Mouse (Mus musculus): ENCODE measurements around the gene Rftn1. TPM values are rescaled to one million over a fixed set of nuclear protein-coding genes. Genes with fewer than 3 reads are reported as not detected.
A peak's percentile ranks its signal among the peaks of the same experiment; 100 is the strongest.

Rftn1 gene
- polyA plus RNA-seq (2012; ENCODE audit: insufficient read depth, insufficient read length, missing spikeins), result 4.2 and 5.1 TPM in 2 replicates

DNA sequence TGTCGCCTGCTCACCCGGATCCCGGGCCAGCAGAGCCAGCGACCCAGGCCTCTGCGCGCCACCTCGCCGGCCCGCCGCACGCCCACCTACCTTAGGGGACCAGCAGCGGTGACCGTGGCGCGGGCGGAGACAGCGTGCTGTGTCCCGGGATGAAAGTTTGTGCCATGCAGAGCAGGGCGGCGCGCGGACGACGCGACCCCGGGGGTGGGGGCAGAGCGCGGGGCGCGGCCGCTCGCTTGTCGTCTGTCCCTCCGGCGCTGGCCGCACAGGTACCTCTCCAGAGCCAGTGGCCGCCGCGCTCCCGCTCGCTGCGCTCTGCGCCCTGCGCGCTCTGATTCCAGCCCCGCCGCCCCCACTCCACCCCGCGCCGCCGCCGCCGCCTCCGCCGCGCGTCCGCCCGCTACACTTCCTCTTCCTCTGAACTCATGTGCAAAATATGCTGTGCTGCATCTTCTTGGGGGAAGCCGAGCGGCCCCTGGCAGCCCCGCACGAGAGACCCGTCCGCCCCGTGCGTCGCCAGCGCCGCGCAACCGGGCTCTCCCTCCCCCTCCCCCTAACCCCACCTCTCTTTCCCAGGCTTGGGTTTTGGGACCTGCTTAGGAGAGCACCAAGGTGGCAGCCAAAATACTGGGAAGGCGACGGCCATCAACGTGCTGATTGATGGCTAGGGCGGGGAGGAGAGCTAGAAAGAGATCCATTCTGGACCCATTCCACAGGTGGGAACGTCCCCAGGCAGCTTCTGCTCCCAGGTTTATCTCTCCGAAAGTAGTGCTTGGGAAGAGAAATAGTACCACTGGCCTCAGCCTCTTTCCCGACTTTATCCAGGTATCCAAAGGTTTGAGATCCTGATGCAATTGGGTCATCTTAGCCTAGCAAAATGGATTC lies at the start of gene Rftn1:
Gene Rftn1 (minus strand): TSS at position 544 of the 885 bp plus-strand sequence.
- Histone ChIP-seq H3K4me1 (ENCODE audit: control insufficient read depth, insufficient read depth, insufficient read length, low read length) (peaks cover 20% of the 10 kb centered on the region), H3K27ac (replicated peaks; ENCODE audit: low read depth, low read length) (peak within 1 kb of the TSS; percentile 76), H3K4me3 (ENCODE audit: insufficient read depth, low read depth, low read length) (peak within 1 kb of the TSS; percentile 84)

DNA sequence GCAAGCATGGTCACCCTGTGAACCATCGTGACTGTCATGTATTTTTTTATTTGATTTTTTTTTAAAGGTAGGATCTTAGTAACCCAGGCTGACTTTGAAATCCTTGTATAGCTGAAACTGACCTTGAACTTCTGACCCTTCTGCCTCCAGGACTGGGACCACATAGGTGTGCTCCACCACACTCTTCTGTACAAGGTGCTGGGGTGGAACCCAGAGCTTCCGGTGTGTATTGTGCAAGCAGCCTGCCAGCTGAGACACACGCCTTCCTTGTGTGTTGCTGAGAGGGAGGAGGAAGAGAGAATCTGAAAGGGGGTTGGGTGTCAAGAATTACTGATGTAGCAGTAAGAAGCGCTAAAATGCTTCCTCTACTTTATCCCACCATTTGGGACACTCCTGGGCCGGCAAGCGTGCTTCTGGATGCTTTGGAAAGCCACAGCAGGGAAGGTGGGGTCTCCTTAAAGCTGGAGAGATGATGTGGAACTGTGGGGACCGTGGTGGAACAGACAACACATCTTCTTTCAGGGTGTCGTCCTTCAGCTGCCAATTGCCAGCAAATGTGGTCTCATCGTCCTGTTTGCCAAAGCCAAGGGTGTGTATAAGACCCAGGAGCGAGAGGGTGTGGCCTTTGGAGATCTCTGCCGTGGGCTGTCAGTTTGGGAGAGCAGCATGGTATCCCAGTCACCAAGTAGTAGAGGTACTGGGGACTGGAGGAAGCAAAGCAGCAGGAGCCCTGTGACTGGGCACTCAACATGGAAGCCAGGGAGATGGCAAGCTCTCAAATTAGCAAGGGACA lies 47.5 kb upstream of the Rftn1 start:
- Histone ChIP-seq H3K4me1 (ENCODE audit: control insufficient read depth, insufficient read depth, insufficient read length, low read length) (0 out of 2 replicates have a peak, but pooled peaks cover 5% of the 10 kb centered on the region), H3K27ac (replicated peaks; ENCODE audit: low read depth, low read length) (no peak overlapping the region), H3K4me3 (ENCODE audit: insufficient read depth, low read depth, low read length) (no peak overlapping the region)

DNA sequence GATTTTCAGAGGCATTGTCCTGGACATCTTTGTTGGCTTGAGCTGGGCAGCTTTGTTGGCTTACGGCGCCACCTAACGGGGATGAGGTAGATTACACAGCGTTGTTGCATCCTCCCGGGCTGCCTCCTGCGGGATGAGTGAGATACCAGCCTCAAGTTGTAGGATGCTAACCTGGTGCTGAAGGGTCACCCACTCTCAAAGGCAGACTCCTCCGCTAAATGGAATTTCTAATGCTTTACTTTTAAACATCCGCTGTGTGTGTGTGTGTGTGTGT lies 46.9 kb upstream of the Rftn1 start:
- H3K4me1 ChIP-seq (ENCODE audit: control insufficient read depth, insufficient read depth, insufficient read length, low read length), result 0 out of 2 replicates have a peak, but pooled peaks cover 5% of the 10 kb centered on the region
- H3K4me3 ChIP-seq (ENCODE audit: insufficient read depth, low read depth, low read length), result no peak overlapping the region
- H3K27ac ChIP-seq (replicated peaks; ENCODE audit: low read depth, low read length), result no peak overlapping the region

DNA sequence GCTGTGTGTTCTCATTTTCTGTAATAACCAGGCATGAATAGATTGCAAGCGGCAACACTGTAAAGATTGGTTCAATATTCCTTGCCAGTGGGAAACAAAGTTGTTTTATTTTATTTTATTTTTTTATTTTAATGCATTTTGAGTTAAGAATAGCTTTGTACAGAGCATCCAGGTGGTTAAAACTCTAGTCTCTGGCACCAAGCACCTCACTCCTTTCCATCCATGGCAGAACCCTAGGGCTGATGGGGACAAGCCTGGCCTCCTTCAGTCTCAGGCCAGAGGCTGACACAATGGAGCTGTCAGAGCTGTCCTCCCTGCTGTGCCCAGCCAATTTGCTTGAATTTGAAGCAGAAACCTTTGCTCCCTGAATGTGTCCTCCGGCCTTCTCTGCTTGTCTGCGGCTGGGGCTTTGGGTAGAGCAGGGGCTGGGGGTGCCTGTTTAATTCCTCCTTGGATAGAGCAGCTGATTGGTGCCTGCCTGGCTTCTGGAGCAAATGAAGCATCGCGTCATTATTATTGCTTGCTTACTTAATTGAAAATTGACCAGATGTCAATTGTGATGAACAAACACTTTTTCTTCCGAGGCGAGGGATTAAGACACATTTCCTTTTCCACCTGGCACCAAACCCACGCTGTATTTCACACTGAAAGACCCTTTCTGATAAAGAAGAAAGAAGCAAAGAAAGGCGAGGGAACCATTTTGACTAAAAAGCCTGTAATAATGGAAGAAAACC lies 46.4 kb upstream of the Rftn1 start:
- no peak overlapping the region for H3K27ac ChIP-seq (replicated peaks; ENCODE audit: low read depth, low read length)
- H3K4me3 ChIP-seq (ENCODE audit: insufficient read depth, low read depth, low read length), result no peak overlapping the region
- 0 out of 2 replicates have a peak, but pooled peaks cover 5% of the 10 kb centered on the region for H3K4me1 ChIP-seq (ENCODE audit: control insufficient read depth, insufficient read depth, insufficient read length, low read length)

DNA sequence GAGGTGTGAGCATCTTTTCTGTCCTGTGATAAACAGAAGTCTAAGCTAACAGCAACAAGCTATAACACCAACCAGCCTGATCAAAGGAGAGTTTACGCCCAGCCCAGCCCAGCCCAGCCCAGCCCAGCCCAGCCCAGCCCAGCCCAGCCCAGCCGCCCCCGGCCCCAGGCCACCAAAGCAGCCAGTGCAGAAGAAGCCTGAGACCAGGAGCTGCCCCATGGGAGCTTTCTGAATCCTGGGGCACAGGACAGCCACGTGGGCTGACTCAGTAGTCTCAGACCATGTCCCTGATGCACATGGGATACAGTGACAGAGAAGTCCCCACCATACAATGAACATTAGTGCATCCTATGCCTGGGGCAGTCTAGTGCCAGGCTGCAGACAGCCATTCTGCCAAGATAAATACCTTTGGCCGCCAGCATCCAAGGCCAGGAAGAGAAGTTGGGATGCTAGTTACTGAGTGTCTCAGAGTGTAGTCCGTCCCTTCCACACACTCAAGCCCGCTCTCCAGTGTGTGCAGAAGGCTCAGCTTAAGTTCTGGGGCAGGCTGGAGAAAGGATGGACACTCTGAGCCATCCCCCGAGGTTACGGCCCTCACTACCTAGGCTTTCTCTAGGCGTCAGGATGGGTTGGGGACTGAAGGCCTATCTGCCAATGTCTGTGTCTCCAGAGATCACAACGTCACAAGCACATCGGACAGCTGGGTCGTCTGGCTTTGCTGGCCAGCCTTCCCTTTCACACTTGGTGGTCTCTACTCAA lies 45.6 kb upstream of the Rftn1 start:
- 0 out of 2 replicates have a peak, but pooled peaks cover 5% of the 10 kb centered on the region for H3K4me1 ChIP-seq (ENCODE audit: control insufficient read depth, insufficient read depth, insufficient read length, low read length)
- H3K27ac ChIP-seq (replicated peaks; ENCODE audit: low read depth, low read length), result no peak overlapping the region
- H3K4me3 ChIP-seq (ENCODE audit: insufficient read depth, low read depth, low read length), result no peak overlapping the region

DNA sequence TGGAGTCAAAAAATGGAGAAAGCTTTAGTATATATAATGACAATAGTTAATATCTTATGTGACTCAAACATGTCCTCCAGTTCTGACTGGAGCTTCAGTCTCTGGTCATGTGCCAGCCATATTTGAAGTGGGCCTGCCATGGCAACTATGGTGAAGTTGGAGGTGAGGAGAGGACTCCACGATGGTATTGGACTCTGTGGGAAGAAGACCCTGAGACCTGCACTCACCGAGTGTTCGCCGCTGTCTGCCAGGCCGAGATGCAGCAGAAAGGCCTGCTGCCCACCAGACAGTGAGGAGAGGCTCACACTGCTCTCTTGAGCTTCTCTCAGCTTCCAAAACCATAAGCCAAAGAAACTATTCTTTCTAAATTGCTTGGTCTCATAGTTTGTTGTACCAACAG lies 43.5 kb upstream of the Rftn1 start:
- H3K27ac ChIP-seq (replicated peaks; ENCODE audit: low read depth, low read length), result no peak overlapping the region
- no peak overlapping the region for H3K4me3 ChIP-seq (ENCODE audit: insufficient read depth, low read depth, low read length)
- 0 out of 2 replicates have a peak, but pooled peaks cover 5% of the 10 kb centered on the region for H3K4me1 ChIP-seq (ENCODE audit: control insufficient read depth, insufficient read depth, insufficient read length, low read length)

DNA sequence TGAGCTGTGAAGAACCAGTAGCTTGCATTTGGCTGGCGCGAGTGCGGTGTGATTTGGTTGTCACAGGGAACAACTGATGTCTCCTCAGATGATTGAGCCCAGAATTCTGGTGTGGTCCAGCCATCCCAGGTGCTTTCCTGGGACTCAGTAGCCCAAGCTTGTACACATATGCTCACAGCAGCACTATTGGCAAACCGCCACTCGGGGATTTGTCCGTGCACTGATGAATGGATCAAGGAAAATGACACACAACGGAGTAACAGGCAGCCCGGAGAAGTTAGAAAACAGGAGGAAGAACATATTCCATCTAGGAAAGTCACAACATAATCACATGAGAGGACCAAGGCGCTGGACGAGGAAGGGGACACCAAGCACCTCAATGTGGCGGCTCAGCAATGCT lies 42.3 kb upstream of the Rftn1 start:
- Histone ChIP-seq H3K27ac (replicated peaks; ENCODE audit: low read depth, low read length) (no peak overlapping the region), H3K4me3 (ENCODE audit: insufficient read depth, low read depth, low read length) (no peak overlapping the region)

DNA sequence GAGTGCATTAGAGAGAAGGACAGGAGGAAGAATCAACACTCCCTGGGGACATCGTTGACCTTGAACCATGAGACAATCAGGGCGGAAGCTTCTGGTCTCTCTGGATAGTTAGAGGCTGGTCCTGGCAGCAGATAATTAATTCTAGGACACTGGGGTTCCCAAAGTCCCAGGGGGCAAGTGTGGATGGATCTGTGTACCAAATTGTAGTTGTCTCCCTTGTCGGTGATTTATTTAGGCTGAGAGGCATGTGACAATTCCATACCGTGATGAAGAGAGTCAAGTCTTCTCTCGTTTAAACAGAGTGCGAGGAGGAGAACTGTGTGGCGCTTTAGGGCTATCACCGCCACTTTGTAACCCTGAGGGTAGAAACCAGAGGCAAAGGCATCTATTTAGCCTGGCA lies 40.7 kb upstream of the Rftn1 start:
- Histone ChIP-seq H3K4me3 (ENCODE audit: insufficient read depth, low read depth, low read length) (no peak overlapping the region), H3K4me1 (ENCODE audit: control insufficient read depth, insufficient read depth, insufficient read length, low read length) (0 out of 2 replicates have a peak, but pooled peaks cover 2% of the 10 kb centered on the region), H3K27ac (replicated peaks; ENCODE audit: low read depth, low read length) (no peak overlapping the region)

More for the DNA sequence above, 42.3 kb upstream of the Rftn1 start:
- 0 out of 2 replicates have a peak, but pooled peaks cover 5% of the 10 kb centered on the region for H3K4me1 ChIP-seq (ENCODE audit: control insufficient read depth, insufficient read depth, insufficient read length, low read length)

DNA sequence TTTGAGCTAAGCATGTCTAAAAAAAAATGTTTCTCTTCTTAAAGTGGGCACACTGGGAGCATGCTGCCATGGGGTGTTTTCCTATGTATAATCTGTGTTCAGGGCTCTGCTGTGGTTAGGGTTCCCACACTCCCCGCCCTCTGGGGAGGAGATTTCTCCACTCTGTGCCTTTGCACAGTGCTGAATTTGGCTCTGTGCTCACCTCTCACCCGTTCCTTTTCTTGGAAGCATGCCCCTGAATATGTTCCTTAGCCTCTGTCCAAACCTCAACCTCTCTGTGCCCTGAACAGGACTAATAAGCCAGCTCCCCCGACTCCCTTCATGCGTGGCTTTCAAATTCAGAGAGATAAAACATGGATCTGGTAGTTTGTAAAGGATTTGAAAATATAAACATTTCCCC lies 39.1 kb upstream of the Rftn1 start:
- peaks cover 3% of the 10 kb centered on the region; the same call in 1 of the 2 replicates for H3K4me1 ChIP-seq (ENCODE audit: control insufficient read depth, insufficient read depth, insufficient read length, low read length)

DNA sequence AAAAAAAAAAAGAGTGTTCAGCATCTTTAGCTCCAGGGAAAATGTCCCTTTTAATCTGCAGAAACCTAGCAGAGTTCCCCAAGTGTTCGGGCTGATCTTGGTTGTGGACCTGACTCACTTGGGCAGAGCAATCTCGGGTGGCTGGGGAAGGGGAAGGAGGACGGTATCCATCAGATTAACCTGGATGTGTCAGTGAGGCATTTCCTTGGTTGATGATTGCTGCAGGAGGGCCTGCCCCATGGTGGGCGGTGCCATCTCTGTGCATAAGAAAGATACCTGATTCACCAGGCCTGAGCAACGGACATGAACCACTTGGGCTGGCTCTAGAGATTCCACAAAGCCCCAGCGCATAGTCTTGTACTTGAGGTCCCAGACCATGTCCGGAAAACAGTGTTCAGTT lies 36.9 kb upstream of the Rftn1 start:
- Histone ChIP-seq H3K27ac (replicated peaks; ENCODE audit: low read depth, low read length) (no peak overlapping the region), H3K4me3 (ENCODE audit: insufficient read depth, low read depth, low read length) (no peak overlapping the region), H3K4me1 (ENCODE audit: control insufficient read depth, insufficient read depth, insufficient read length, low read length) (peaks cover 6% of the 10 kb centered on the region)

More for the DNA sequence above, 39.1 kb upstream of the Rftn1 start:
- no peak overlapping the region for H3K4me3 ChIP-seq (ENCODE audit: insufficient read depth, low read depth, low read length)
- H3K27ac ChIP-seq (replicated peaks; ENCODE audit: low read depth, low read length), result no peak overlapping the region

DNA sequence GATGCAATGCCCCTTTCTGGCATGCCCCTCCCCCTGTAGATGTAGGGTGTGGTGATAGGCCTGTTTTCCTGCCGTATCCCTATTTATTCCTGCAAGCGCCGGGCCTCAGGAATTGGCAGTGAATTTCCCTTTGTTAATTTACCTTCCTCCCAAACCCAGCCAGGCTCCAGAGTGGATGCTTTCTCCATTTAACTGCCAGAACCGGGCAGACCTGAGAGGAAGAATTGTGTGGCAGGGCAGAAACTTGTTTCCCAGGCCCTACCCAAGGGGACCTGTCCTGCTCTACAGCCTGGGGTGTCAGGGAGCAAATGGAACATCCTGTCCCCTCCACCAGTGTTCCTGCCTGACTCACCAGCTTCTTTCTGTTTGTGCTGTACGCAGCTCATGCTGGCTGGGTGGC lies 34.2 kb upstream of the Rftn1 start:
- H3K27ac ChIP-seq (replicated peaks; ENCODE audit: low read depth, low read length), result peak overlapping the region; percentile 88

DNA sequence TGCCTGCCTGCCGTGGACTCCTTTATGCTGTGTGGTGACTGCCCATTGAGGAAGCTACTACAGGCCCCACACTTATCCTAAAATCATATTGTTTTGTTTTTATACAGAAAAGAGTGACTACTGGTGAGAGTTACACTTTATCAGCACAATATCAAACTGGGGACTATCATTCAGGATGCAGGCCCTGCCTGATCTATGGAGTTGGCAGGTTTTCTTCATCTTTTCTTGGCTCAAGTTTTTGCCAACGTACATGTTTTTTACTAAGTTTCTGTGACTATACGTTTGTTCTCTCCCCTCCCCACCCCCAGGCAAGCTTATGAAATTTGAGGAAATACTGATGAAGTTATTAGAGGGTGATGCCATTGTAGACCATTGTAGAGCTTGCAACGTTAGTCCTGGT lies 27.5 kb upstream of the Rftn1 start:
- Histone ChIP-seq H3K27ac (replicated peaks; ENCODE audit: low read depth, low read length) (no peak overlapping the region), H3K4me3 (ENCODE audit: insufficient read depth, low read depth, low read length) (no peak overlapping the region), H3K4me1 (ENCODE audit: control insufficient read depth, insufficient read depth, insufficient read length, low read length) (no peaks in the 10 kb centered on the region)

More for the DNA sequence above, 34.2 kb upstream of the Rftn1 start:
- Histone ChIP-seq H3K4me1 (ENCODE audit: control insufficient read depth, insufficient read depth, insufficient read length, low read length) (peaks cover 6% of the 10 kb centered on the region), H3K4me3 (ENCODE audit: insufficient read depth, low read depth, low read length) (no peak overlapping the region)

DNA sequence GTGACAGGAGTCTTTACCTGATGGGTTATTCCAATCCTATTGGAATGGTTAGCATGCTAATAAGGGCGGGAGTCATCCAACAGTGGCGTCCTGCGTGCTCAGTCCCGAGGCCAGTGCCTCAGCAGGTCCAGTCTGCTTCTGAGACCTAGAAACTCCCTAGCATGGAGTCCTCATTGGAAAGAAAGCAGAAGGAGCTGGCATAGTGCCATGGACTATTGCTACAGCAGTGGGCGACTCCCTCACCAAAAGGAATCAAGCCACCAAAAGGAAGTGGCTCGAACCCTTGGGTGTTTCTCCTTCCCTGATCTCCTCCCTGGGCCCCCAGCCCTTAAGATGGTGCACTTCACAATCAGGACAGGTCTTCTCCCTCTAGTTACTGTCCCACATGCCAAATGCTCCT lies 24.6 kb upstream of the Rftn1 start:
- Histone ChIP-seq H3K27ac (replicated peaks; ENCODE audit: low read depth, low read length) (no peak overlapping the region), H3K4me1 (ENCODE audit: control insufficient read depth, insufficient read depth, insufficient read length, low read length) (no peaks in the 10 kb centered on the region), H3K4me3 (ENCODE audit: insufficient read depth, low read depth, low read length) (no peak overlapping the region)

DNA sequence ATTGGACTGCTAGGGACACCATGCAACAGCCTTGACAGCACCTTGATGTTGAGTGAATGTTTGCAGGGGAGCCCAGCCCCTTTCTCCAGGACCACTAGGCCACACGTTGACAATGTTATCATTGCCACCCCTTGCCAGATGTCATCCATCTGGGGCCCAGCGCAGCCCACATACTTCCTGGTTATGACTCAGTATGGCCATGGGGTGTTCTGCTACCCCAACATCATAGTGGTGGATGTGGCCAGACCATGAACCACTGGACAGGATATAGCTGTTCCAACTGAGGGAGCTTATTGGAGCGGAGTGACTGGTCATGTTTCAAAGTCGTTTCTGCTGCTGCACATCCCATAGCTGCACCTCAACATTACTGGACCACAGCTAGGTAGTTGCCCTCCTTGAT lies 22.6 kb upstream of the Rftn1 start:
- H3K27ac ChIP-seq (replicated peaks; ENCODE audit: low read depth, low read length), result no peak overlapping the region
- H3K4me1 ChIP-seq (ENCODE audit: control insufficient read depth, insufficient read depth, insufficient read length, low read length), result no peaks in the 10 kb centered on the region
- no peak overlapping the region for H3K4me3 ChIP-seq (ENCODE audit: insufficient read depth, low read depth, low read length)

Measured in brown adipose tissue, adult 24 weeks (tissue).